Mouse (Mus musculus) B cell, adult (primary cell): ENCODE results near the gene Gfod1. TPM values are rescaled to one million over a fixed set of nuclear protein-coding genes. Genes with fewer than 3 reads are reported as not detected.

Experiments used
- total RNA-seq: library from RNA; stranded (reverse); gene quantifications from 4 replicates; pipeline ENCODE4 v1.2.4, GENCODE M21; 2023; ENCODE audit not compliant: inconsistent age

The Gfod1 gene
- total RNA-seq = 17.1 to 24.1 TPM (median 19.4 TPM) in 4 replicates

GRCm38 (mm10) chr13:43304018-43304431, at the start of gene Gfod1:
Gfod1 (minus strand) TSS chr13:43304172.

GRCm38 (mm10) chr13:43171020-43171710, 132.8 kb downstream of the Gfod1 start, which contains the start of gene Tbc1d7:
Tbc1d7 (minus strand) TSS chr13:43171501.

Other genes with a start within 250 kb of the Gfod1 start
- 3.9 to 8.8 TPM (median 6.7 TPM) in 4 replicates for gene Tbc1d7, start 132.7 kb downstream of the Gfod1 start, total RNA-seq
- 5.3 to 11.3 TPM (median 9.6 TPM) in 4 replicates for gene Sirt5, start 61.3 kb upstream of the Gfod1 start, total RNA-seq
- gene Nol7, start 94.2 kb upstream of the Gfod1 start, total RNA-seq = 178 to 197 TPM (median 184 TPM) in 4 replicates
- gene Ranbp9, start 177.1 kb upstream of the Gfod1 start, total RNA-seq = 64.3 to 86.9 TPM (median 80.7 TPM) in 4 replicates